Mouse (Mus musculus): ENCODE measurements around the gene Dusp28.
"Not testable (repeated sequence)": the region's sequence is repeated elsewhere in the genome, so short reads cannot be mapped to it uniquely, and the experiment has no call there.

The Dusp28 gene

DNA sequence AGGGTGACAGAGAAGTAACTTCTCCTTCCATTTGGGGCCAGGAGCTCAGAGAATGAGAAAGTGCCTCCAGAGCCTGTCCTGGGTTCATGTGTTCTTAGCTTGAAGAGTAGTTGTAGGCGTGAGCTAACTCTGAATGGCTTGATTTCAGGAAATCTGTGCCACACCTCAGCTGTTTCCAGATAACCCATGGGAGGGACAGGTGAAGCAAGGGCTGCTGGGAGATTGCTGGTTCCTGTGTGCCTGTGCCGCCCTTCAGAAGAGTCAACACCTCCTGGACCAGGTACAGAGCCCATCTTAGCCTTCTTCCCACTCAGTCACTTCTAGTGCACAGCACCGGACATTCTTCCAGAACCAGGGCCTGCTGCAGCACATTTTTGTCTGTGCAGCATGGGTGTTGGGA, 31.0 kb downstream of the Dusp28 start:
- DNase-seq (ENCODE audit: low spot score) = no peak

DNA sequence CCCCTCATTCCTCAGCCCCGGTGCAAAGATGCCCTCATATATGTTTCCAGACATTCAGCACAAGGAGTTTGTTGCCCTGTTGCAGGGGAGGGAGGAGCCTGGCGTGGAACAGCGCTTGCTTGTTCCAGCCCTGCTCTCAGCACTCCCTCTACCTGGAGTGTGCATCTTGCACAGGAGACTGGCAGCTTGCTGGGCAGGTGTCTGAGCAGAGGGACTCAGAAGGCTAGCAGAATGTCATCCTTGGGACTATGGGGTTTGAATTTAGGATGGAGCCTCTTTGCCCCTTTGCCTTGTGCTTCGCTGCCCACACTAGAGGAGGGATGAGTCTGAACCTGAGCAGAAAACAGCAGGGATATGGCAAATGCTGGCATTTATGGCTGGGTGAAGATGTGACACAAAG, 33.0 kb downstream of the Dusp28 start:
- no peak for DNase-seq (ENCODE audit: low spot score)

- no peak for DNase-seq (ENCODE audit: low spot score)
Measured at GRCm38 (mm10) chr1:92943219-92943989, 36.6 kb downstream of the Dusp28 start.

DNA sequence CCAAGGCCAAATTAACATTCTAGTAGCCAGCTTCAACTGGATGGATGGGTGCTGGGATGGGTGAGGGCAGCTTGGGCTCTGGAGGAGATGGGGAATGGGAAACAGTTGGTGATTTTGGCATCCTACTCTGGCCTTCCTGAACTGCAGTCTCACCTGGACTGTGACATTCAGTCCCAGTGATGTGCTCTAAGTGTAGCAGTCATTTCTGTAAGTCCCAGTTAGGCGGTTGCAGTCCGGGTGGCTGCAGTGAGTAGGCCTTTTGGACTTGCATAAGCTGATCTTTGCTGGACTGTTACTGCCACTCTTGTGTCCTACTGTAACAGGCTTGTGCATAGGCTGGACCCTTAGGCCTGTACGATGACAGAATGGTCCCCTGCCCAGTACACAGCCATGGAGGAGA, 41.2 kb downstream of the Dusp28 start:
- DNase-seq (ENCODE audit: low spot score) = no peak

DNA sequence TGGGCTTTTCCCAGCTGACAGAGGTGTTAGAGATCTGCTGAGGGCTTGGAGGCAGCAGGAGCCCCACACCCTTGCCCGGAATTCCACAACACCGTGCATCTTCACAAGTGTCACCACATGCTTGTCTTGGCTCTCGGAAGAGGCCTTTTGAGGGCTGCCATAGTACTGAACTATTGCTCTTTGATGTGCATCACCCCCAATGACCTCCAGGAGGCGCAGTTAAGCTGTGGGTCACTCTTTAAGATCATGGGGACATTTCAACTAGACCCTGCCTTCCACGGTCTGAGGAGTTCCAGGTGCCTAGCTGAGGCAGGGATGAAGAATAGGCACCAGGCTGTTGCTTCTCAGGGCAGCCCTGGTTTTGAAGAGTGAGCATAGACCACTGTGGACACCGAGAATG, 42.6 kb downstream of the Dusp28 start:
- peak; percentile 32 for DNase-seq (ENCODE audit: low spot score)

DNA sequence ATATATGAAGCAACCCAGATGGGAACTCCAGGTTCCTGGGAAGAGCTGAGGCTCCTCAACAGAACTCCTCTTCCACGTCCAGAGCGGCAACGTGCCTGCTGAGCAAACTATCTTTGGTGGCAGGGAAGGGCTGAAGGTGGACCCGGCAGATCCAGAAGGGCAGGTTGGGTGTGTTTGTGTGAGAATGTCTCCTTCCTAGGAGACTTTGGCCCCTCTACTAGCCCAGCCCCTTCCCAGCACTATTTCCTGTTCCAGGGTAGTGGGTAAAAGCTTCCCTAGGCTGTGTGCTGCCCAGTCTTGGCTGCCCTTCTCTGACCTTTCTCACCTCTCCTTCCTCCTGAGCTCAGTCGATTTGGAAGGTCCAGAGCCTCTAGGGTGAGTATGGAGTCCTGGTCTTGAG, 43.8 kb downstream of the Dusp28 start, which contains the start of gene Gpr35:
Gene Gpr35 (plus strand): TSS at position 259 of the 400 bp plus-strand sequence.
- DNase-seq (ENCODE audit: low spot score) = no peak

- DNase-seq (ENCODE audit: low spot score) = no peak
Measured at GRCm38 (mm10) chr1:92953641-92954040, 46.9 kb downstream of the Dusp28 start.

GRCm38 (mm10) chr1:92956571-92957335, 50.0 kb downstream of the Dusp28 start:
- DNase-seq (ENCODE audit: low spot score) = not testable (repeated sequence)

All from MN1 (cell line).